Mouse (Mus musculus): ENCODE data around the gene Glce. TPM values are rescaled to one million over a fixed set of nuclear protein-coding genes. Genes with fewer than 3 reads are reported as not detected.

The Glce gene
- total RNA-seq (2021) = 10 to 100 TPM; 31.8 to 32.5 TPM

DNA sequence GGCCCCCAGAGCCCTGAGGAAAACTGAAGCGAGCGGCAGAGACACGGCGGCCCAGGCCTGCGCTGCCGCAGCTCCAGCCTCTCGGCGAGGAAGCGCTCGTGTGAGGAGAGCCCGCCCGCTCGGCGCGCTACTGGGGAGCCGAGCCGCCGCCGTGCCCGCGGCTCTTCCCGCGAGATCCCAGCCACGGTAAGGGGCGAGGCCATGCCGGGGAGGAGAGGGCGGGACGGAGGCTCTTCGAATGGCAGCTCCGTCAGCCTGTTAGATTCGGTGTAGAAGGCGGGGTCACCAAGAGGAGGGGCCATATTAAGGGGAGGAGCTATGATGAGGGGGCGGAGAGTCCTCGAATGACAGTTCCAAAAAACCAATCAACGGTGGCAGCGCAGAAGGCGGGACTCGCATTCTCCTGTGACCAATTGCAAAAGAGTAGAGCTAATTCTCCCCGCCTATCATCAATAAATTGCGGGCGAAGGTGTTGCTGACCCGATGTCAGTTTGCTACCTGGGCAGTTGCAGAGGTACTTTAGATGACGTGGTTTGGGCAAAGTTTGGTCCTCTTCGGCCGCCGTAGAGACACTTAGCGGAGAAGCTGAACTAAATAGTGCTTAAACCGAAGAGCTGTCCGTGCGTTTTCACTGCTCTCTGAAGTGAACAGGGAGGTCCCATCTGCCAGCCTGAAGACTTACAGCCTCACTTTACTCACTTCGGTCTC lies at the start of gene Glce:
Gene Glce, minus strand, starts transcription at position 148 of the 708 bp plus-strand sequence.
- peak; percentile 99 for DNase-seq (ENCODE audit: low spot score in 2 of 2)
- intact Hi-C loops (cut with DNase I) = loop anchor here (5.0 kb wide), 3 partner anchors 80 to 175 kb away; partner anchors contain the start of gene Kif23

DNA sequence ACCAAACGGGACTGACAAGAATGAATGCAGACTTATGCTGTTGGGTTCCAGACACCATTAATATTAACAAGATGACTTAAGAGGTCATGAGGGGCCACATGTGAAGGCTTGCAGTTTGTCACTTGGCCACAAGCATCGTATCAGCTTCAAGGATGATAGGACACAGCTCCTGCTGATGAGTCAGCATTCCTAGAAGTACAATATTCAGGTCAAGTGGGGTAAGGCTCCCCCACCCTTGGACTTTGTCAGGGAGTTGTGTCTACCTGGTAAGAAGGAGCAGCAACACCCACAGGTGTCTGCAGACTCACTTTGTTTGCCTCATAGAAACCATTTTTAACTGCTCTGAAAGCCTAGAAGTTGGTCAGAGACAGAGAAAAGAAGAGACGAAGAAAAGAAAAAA lies 49.8 kb upstream of the Glce start:
- intact Hi-C loops (cut with DNase I) = no loop called here
- DNase-seq (ENCODE audit: low spot score in 2 of 2) = no peak

DNA sequence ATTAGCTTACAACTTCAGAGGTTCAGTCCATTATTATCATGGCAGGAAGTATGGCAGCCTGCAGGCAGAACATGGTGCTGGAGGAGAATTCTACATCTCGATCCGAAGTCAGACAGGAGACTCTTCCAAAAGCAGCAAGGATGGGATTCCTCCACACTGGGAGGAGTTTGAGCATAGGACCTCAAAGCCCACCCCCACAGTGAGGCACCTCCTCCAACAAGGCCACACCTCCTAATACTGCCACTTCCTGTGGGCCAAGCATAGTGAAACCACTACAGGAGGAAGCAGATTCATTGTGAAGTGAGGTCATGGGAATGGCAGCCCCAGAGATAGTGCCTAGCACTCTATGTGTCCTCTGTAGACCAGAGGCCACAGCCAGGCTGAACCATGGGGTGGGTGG lies 48.5 kb upstream of the Glce start:
- intact Hi-C loops (cut with DNase I) = no loop called here
- no peak for DNase-seq (ENCODE audit: low spot score in 2 of 2)

DNA sequence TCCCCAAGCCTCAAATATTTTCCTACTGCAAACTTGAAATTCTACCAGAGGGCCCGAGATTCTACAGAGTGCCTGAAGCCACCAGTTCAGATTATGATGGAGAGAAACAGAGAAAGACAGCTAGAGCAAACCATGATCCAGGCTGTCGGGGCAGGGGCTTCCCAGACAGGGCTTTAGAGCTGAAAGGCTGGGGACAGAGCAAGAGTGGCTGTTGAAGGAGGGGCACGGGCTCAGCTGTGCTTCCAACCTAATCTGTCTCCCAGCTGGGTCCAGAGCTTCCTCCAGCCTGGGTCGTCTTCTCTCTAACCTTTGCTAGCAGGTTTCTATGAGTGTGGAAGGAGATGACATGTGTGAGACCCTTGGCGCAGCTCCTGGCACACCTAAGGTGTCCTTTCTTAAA lies 44.2 kb upstream of the Glce start:
- intact Hi-C loops (cut with DNase I) = no loop called here

DNA sequence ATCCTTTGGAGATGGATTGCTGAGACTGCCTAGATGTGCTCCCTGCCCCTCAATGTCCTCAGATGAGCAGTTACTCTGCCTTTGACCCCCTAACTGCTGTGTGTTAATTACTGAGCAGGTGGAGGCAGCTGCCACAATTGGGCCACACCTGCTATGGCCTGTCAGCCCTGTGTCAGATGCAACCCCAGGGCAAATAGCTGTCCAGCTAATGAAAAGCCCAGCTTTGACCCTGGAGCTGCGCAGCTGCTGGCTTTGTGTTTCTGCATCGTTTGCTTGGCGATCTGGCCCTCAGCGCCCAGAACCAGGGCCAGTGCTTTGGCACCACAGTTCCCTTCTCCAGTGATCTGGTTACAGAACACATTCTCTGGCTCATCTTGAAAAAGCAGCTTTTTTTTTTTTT lies 43.7 kb upstream of the Glce start:
- DNase-seq (ENCODE audit: low spot score in 2 of 2) = no peak
- intact Hi-C loops (cut with DNase I) = no loop called here

More for the DNA sequence above, 44.2 kb upstream of the Glce start:
- no peak for DNase-seq (ENCODE audit: low spot score in 2 of 2)

DNA sequence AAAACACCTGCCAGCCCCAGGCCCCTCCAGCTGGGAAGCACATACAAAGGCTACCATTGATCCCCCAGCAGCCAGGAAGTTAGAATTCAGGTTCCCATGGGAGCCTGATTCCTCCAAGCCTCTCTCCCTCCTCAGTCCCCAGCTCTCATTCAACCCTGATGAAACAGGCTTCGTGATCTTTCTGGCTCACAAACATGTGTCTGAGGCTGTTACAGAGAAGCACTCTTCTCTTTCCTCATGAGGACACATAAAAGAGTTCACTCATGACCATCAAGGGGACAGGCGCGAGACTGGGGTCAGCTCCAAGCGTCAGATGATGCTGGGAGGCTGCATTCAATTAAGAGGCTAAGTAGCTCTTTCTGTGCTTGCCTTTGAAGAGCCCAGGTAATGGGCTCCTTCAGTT lies 40.4 kb upstream of the Glce start:
- intact Hi-C loops (cut with DNase I) = no loop called here
- DNase-seq (ENCODE audit: low spot score in 2 of 2) = no peak

DNA sequence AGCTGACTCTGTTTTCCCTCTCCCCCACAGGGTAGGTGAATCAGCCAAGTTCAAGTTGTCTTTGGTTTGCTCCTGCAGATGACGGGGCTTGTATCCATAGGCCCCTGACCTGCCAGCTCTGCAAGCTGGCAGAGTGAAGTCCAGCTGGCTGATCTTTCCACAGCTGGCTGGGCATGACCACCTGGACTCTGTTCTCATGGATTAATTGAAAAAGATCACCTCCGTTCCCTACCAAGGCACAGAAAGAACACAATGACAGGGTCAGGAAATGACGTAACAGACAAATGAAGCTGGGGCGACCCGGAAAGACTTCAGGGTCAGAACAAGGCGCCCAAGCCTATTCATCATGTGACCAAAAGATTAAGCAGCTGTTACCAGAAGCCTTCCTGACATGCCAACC lies 38.3 kb upstream of the Glce start:
- intact Hi-C loops (cut with DNase I) = no loop called here

DNA sequence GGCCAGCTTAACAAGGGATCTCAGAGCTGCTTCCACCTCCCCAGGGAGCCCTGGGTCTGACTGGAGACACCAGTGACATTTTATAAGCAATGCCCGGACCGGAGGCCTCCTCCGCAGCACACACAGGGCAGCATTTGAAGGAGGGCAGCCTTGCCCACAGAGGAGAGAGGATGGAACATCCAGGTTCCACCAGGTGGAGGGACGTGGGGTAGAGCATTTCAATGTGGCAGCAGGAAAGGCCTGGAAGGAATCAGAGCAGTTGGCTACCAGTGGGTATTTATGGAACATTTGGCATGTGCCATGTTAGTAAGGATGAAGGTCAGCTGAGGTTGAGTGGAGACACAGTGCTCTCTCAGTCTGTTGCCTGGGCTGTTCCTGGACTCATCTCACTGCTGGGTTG lies 36.3 kb upstream of the Glce start:
- DNase-seq (ENCODE audit: low spot score in 2 of 2) = no peak
- intact Hi-C loops (cut with DNase I) = no loop called here

More for the DNA sequence above, 38.3 kb upstream of the Glce start:
- DNase-seq (ENCODE audit: low spot score in 2 of 2) = no peak

DNA sequence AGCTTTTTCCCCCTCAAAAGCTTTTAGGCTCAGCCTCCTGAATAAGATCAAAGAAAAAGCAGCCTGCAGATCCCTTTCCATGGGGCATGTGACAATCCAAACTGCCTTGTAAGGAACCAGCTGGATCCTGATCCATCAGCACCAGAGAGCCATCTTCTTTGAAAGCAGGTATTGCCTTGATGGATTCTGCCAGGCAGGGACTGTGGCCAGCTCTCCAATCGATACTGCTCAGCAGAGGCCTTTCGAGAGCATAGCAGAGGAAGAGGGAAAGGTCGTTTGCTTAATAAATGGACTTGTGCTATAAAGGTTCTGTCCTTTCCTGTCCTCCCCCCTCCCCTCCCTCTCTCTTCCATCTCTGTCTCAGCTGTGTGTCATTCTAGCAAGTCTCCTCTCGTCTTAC lies 33.4 kb upstream of the Glce start:
- no peak for DNase-seq (ENCODE audit: low spot score in 2 of 2)
- intact Hi-C loops (cut with DNase I) = no loop called here

DNA sequence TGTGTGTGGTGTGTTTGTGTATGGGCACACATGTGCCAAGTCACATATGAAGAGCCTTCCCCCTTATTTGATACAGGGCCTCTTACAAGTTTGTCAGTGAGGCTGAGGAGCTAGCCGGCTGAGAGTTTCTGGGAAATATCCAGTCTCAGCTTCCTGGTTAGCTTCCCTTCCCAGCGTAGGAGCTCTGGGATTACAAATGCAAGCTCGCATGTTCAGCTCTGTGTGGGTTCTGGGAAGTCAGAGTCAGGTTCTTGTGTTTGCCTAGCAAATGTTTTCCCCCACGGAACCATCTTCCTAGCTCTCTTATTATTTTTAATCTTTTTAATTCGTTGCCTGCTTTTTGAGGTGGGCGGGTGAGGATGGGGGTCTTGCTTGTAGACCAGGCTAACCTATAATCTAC lies 32.9 kb upstream of the Glce start:
- intact Hi-C loops (cut with DNase I) = no loop called here
- DNase-seq (ENCODE audit: low spot score in 2 of 2) = peak in 1 of 2 experiments; percentile 39

DNA sequence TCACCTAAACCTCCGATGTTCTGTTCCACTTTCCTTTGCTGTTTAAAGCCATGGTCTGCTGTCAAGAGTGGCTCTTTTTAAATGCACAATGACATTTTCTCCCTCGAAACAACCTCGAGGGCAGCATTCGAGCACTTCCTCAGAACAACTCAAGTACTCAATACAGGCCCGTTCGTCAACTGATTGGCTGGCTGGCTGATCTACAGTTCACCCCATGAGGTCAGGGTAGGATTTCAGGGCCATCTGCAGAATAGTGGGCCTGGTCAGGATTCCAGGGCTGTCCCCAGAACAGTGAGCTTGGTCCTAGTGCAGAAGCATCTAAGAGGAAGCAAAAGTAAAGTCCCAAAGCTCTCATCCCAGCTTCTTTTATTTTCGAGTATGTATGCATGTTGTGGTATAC lies 32.5 kb upstream of the Glce start:
- DNase-seq (ENCODE audit: low spot score in 2 of 2) = no peak
- intact Hi-C loops (cut with DNase I) = no loop called here

DNA sequence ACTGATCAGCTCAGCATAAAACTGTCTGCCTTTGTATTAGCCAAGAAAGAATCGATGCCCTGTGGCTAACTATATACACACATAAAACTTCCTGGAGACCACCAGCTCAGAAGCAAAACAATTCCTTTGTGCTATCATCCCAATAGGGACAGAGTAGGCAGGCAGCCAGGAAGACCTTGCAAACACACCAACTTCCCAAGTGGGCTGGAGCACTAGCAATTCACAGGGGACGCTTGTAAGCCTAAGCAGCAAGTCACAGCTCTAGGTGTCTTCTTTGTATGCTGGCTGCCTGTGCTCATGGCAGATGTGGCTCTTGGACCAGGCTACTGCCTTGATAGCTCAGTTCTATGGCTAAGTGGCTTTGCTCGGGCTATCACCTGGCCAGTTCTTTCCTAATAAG lies 32.1 kb upstream of the Glce start:
- intact Hi-C loops (cut with DNase I) = no loop called here
- DNase-seq (ENCODE audit: low spot score in 2 of 2) = no peak

DNA sequence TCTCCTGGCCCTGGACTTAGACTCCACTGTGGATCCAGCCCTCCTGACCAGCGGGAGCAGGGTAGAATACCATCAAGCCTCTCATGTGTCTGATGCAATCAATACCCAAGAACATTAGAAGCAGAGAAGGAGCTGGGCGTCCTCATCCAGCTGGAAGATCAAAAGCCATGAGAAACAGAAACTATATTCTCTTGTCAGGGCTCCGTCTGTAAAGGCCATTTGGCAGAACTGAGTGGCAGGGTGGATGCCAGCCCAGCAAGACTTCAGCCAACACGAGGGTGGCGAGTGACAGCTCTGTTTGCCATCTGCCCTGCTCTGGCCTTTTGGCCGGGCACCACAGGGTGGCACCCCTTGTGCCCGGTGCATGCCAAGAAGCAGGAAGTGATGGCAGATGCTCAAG lies 30.8 kb upstream of the Glce start:
- intact Hi-C loops (cut with DNase I) = no loop called here
- no peak for DNase-seq (ENCODE audit: low spot score in 2 of 2)

DNA sequence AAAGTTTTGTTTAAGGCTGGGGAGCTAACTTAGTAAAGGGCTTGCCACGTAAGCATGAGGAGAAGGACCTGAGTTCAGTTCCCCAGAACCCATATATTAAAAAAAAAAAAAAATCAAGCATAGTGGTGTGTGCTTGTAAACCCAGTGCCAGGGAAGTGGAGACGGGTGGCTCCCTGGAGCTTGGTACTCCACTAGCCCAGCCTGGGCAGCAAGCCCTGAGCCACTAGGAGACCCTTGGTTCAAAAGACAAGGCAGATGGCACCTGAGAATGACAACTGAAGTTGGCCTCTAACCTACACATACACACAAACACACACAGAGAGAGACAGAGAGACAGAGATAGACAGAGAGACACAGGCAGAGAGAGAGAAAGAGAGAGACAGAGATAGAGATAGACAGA lies 30.1 kb upstream of the Glce start:
- DNase-seq (ENCODE audit: low spot score in 2 of 2) = no peak
- intact Hi-C loops (cut with DNase I) = no loop called here

DNA sequence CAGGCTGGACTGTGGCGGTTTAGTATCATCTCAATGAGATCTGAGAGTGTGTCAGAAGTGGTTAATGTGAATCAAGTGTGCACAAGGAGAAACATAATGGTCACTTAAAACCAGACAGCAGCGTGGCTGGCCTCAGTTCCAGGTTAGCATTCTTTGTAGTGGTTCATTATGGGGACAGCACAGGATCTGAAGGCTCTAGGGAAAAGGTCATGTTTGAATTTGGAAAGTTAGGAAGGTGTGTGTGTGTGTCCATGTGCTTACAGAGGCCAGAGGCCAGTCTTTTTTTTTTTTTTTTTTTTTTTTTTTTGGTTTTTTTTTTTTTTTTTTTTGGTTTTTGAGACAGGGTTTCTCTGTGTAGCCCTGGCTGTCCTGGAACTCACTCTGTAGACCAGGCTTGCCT lies 22.7 kb upstream of the Glce start:
- no peak for DNase-seq (ENCODE audit: low spot score in 2 of 2)
- intact Hi-C loops (cut with DNase I) = no loop called here

DNA sequence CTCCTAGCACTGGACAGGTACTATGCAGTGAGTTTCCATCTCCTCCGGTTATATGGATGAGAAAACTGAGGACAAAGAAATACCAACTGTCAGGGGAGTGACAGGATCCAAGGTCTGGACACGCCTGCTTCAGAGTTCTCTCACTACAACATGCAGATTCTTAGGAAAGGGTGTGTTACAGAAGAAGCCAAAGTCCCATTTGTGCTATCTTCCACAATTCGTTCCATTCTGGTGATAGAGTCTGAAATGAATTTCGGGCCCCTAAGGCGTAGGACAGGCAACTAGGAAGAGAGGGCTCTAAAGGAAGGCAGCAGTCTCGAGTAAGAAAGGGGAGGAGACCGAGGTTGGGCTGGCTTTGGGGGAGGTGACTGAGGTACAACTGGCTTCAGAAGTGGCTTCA lies 21.0 kb upstream of the Glce start:
- intact Hi-C loops (cut with DNase I) = no loop called here
- no peak for DNase-seq (ENCODE audit: low spot score in 2 of 2)

DNA sequence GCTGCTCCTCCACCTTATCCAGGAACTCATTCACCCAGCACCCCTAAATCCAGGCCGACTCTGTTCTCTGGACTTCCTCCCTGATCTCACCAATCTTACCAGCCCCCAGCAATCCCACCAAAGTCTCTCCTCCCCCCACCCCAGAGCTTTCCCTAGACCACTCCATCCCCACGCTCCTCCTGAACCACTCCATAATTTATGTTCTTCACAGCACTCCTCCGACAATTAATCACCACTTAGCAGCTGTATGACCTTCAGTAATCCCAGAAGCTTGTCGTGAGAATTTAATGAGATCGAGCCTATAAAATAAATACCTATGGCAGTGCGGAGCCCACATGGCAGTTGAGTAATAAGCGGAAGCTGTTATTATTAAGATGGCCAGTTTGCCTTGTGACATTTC lies 16.6 kb upstream of the Glce start:
- intact Hi-C loops (cut with DNase I) = loop anchor here (5.0 kb wide), 1 partner anchor 98 kb away; no protein-coding TSS in a partner anchor
- no peak for DNase-seq (ENCODE audit: low spot score in 2 of 2)

DNA sequence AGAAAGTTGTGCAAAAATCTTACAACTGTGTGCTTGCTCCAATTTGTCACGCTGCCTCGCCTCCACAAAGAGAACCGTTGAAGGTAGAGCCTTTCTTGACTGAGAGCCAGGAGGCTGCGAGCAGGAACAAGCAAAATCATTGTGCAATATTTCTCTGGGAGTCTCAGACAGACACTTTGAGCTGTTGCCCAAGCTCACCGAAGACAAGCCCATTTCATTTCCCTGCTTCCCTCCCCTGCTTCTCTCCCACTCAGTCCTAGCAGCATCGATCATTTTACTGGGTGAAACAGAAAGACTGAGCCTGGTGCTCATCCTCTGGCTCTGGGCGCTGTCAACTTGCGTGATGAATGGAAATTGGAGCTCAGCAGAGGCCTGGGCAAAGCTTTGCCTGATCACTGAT lies 14.8 kb upstream of the Glce start:
- intact Hi-C loops (cut with DNase I) = loop anchor here (5.0 kb wide), 1 partner anchor 100 kb away; no protein-coding TSS in a partner anchor
- DNase-seq (ENCODE audit: low spot score in 2 of 2) = peak; percentile 74 to 85

DNA sequence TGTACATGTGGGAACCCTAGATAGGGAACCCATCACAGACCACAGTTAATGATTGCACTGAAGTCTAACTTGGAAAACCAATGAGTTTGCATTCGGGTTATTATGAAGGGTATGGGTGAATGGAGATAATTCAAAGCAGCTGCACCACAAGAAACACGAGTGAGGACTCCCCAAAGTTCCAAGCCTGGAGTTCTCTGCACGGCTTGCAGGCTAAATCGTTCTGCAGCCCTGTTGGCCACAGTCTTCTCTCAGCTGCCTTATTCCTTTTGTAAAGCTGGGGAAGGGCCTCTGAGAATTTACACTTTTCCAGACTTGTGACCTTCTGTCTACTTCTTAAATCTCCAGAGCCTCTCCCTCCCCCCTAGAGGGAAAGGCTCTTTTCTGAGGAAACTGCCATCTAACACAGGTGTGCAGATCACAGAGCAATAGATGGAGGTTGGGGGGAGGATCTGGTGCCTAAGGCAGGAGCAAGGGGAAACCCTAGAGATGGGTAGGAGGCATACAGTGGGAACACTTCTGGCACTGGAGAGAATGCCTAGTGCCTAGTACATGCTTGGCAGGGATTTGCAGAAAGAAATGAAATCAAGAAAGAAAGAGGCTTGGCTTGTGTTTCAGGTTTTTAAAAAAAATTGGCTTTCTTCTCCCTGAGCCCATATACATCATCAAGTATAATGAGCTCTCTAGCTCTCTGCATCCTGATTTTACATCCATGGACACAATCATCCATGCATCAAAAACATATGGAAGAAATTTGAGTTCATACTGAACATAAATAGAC lies 9.7 kb upstream of the Glce start:
- intact Hi-C loops (cut with DNase I) = loop anchor here (5.0 kb wide), 1 partner anchor 90 kb away; no protein-coding TSS in a partner anchor
- DNase-seq (ENCODE audit: low spot score in 2 of 2) = peak in 1 of 2 experiments; percentile 72

DNA sequence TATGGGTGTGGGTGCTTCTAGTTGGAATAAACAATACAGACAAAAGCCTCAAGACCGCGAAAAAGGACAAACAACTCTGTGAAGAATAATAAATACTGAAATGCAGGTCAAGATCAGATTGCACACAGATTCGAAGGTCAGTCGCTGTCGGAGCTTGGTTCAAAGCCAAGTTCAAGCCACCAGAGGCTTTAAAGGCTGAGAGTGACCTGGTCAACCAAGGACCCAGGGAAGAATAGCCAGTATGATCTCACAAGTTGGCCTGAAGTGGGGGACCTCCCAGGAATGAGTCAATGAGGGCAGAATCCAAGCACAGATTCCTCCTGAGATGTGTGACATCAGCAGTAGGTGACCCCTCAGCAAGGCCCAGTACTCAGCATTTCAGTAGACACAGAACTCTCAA lies 8.3 kb upstream of the Glce start:
- intact Hi-C loops (cut with DNase I) = loop anchor here (5.0 kb wide), 1 partner anchor 92 kb away; no protein-coding TSS in a partner anchor
- DNase-seq (ENCODE audit: low spot score in 2 of 2) = no peak

DNA sequence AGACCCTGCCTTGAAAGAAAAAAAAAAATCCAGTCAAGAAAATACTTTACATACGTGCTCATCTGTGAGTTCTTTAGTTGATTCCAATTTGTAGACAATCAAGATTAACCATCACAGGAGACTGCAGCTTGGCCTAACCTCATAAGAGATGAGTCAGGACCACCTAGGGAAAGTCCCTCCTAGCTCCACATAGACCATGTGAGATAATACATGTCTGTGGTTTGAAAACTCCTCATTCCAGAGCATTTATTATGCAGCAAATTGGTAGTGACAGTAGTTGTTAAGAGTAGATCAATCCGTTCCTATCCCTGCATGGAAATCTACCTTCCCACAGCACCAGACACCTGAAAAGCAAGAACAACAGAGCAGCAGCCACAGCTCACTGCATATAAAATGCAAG lies 5.6 kb upstream of the Glce start:
- no peak for DNase-seq (ENCODE audit: low spot score in 2 of 2)
- intact Hi-C loops (cut with DNase I) = no loop called here

All from left cerebral cortex, postnatal 25 days (tissue).